ENCODE assay signal across 16 mouse cellular contexts in genomic region chrX:142600782-142601181, GRCm38 (mm10).
"Had no signal": no experiment of that assay in that cellular context is flagged by ENCODE, and none has a peak within 500 bp of the region (broad histone marks: within the 10 kb centered on the region; RNA-seq: fewer than 3 reads in every experiment).

No protein-coding gene starts in this region.

- H3K4me1 ChIP-seq: neural tube, embryonic 13.5 days; neural tube, embryonic 15.5 days; stomach, embryonic 15.5 days had no signal

- H3K27ac ChIP-seq: neural tube, embryonic 13.5 days; neural tube, embryonic 15.5 days; stomach, embryonic 15.5 days; stomach, postnatal 0 days had no signal

- H3K4me2 ChIP-seq: neural tube, embryonic 13.5 days; neural tube, embryonic 15.5 days; stomach, embryonic 15.5 days had no signal

- H3K4me3 ChIP-seq: neural tube, embryonic 13.5 days; neural tube, embryonic 15.5 days; stomach, embryonic 15.5 days had no signal

- H3K36me3 ChIP-seq: neural tube, embryonic 13.5 days; neural tube, embryonic 15.5 days; stomach, embryonic 15.5 days had no signal

- DNase-seq: retina, postnatal 1 day; right cerebral cortex, adult 18-20 months; right cerebral cortex, postnatal 14 days; right cerebral cortex, postnatal 25 days; right cerebral cortex, postnatal 4 days; spleen, adult 18-20 months; thymus, adult 18-20 months; thymus, adult 2 months; thymus, postnatal 14 days; thymus, postnatal 25 days; thymus, postnatal 36 days; thymus, postnatal 4 days had no signal

- H3K9ac ChIP-seq: neural tube, embryonic 13.5 days; neural tube, embryonic 15.5 days; stomach, embryonic 15.5 days had no signal

- H3K9me3 ChIP-seq: neural tube, embryonic 13.5 days; neural tube, embryonic 15.5 days; stomach, embryonic 15.5 days had no signal

- H3K27me3 ChIP-seq: neural tube, embryonic 15.5 days; stomach, embryonic 15.5 days had no signal
